In the genomic region with DNA sequence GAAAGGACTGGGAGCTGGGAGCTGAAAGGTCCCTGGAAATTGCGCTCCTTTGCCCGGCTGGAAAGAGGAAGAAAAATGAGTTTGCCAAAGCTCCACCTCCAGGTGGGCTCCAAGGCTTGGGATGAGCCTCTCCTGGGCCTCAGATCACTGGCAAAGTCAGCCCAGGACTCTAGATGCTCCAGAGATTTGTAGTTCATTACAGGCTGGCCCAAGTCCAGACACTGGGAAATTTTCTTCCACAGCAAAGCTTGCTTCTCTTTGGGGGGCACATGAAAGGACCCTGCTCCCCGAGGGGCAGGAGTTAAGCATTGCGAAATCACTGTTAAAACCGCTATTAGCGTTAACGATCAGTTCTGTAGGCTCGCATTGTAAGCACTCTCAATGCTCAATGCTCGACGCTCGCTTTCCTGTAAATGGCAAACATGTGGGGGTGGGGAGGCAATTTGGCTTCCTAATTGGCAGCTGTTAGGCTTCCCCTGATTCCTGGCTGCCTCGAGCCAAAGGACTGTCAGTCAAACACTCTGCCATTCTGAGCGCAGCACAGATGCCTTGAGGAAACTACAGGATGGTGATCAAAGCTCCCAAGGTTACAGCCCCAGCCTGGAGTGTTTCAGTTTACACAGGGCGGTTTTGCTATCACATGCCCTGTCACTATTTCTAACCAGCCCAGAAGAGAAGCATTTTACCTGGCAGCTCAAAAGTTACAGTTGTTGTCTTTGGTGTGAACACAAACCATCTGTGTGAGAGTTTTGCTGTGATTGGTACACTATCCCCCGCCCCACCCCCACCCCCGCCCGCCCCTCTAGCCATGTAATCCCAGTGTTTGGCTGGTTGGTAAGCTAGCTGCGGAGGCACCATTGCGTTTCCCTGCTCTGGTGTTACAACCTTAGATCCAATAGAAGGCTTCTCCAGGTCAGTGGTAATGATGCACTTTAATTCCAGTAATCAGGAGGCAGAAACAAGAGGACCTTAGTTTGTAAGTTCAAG, we compare ENCODE assay signal across 8 mouse cellular contexts. TPM values are rescaled to one million over a fixed set of nuclear protein-coding genes. Genes with fewer than 3 reads are reported as not detected.
DNase-seq lines count a peak whose midpoint lies in the region; ATAC-seq lines count a peak whose summit lies in the region.

No protein-coding gene starts in this region.

- peaks cover 7% of the 10 kb centered on the region for H3K4me1 ChIP-seq in embryonic facial prominence, embryonic 14.5 days (ENCODE audit: control insufficient read depth, insufficient read depth, low read length)
- peaks cover 22% of the 10 kb centered on the region for H3K4me1 ChIP-seq in hindbrain, embryonic 12.5 days
- peaks cover 10% of the 10 kb centered on the region for H3K4me1 ChIP-seq in limb, embryonic 11.5 days (ENCODE audit: control insufficient read depth, insufficient read depth, low read length)
- 0 out of 2 replicates have a peak, but pooled peaks cover 2% of the 10 kb centered on the region for H3K4me1 ChIP-seq in midbrain, embryonic 11.5 days (ENCODE audit: control insufficient read depth, insufficient read depth, low read length)

- 9% methylated on average over 19 of the region's 19 CpGs for WGBS in embryonic facial prominence, embryonic 14.5 days
- 16% methylated on average over 19 of the region's 19 CpGs for WGBS in hindbrain, embryonic 12.5 days
- WGBS in limb, embryonic 11.5 days = 6% methylated on average over 19 of the region's 19 CpGs
- 25% methylated on average over 19 of the region's 19 CpGs for WGBS in midbrain, embryonic 11.5 days

- H3K4me3 ChIP-seq in embryonic facial prominence, embryonic 14.5 days (ENCODE audit: low read depth, low read length) = peak overlapping the region; percentile 63
- H3K4me3 ChIP-seq in hindbrain, embryonic 12.5 days = peak overlapping the region; percentile 59
- peak overlapping the region; percentile 65 for H3K4me3 ChIP-seq in limb, embryonic 11.5 days (ENCODE audit: low read depth, low read length)
- peak overlapping the region; percentile 63 for H3K4me3 ChIP-seq in midbrain, embryonic 11.5 days (ENCODE audit: low read depth, low read length)

- H3K9ac ChIP-seq in embryonic facial prominence, embryonic 14.5 days (ENCODE audit: low read depth, low read length) = peak overlapping the region; percentile 59
- H3K9ac ChIP-seq in hindbrain, embryonic 12.5 days = no peak overlapping the region
- peak overlapping the region; percentile 17; the same call in 1 of the 2 replicates for H3K9ac ChIP-seq in limb, embryonic 11.5 days (ENCODE audit: low read length)
- peak overlapping the region; percentile 59; the same call in 1 of the 2 replicates for H3K9ac ChIP-seq in midbrain, embryonic 11.5 days (ENCODE audit: low read length)

- H3K27me3 ChIP-seq in embryonic facial prominence, embryonic 14.5 days (replicated peaks; ENCODE audit: control insufficient read depth, insufficient read depth, low read length) = peaks cover 25% of the 10 kb centered on the region
- H3K27me3 ChIP-seq in hindbrain, embryonic 12.5 days = peaks cover 26% of the 10 kb centered on the region
- H3K27me3 ChIP-seq in limb, embryonic 11.5 days (ENCODE audit: control insufficient read depth, insufficient read depth, low read length) = peaks cover 8% of the 10 kb centered on the region
- peaks cover 14% of the 10 kb centered on the region for H3K27me3 ChIP-seq in midbrain, embryonic 11.5 days (ENCODE audit: control insufficient read depth, insufficient read depth, low read length)

- H3K27ac ChIP-seq in embryonic facial prominence, embryonic 14.5 days (replicated peaks; ENCODE audit: low read depth, low read length) = no peak overlapping the region
- H3K27ac ChIP-seq in hindbrain, embryonic 12.5 days = no peak overlapping the region
- peak overlapping the region; percentile 47; the same call in 1 of the 2 replicates for H3K27ac ChIP-seq in limb, embryonic 11.5 days (replicated peaks; ENCODE audit: low read depth, low read length)
- no peak overlapping the region for H3K27ac ChIP-seq in midbrain, embryonic 11.5 days (ENCODE audit: low read depth, low read length)

- DNase-seq in right cerebral cortex, postnatal 10 days (ENCODE audit: low spot score in 2 of 2) = peak; percentile 49 to 51
- DNase-seq in right cerebral cortex, postnatal 14 days = no peak
- DNase-seq in embryonic facial prominence, embryonic 14.5 days (ENCODE audit: low spot score) = peak; percentile 88
- peak; percentile 83 for DNase-seq in limb, embryonic 11.5 days (ENCODE audit: low spot score)
- peak; percentile 88 for DNase-seq in midbrain, embryonic 11.5 days (ENCODE audit: low spot score, missing footprints)
- no peak for DNase-seq in spleen, adult 12 weeks (ENCODE audit: low spot score)
- no peak for DNase-seq in cerebellum, adult 9-11 months

- no peaks in the 10 kb centered on the region for H3K36me3 ChIP-seq in embryonic facial prominence, embryonic 14.5 days (ENCODE audit: control insufficient read depth, insufficient read depth, low read length)
- no peaks in the 10 kb centered on the region for H3K36me3 ChIP-seq in hindbrain, embryonic 12.5 days
- no peaks in the 10 kb centered on the region for H3K36me3 ChIP-seq in limb, embryonic 11.5 days (ENCODE audit: control insufficient read depth, insufficient read depth, low read length)
- H3K36me3 ChIP-seq in midbrain, embryonic 11.5 days (ENCODE audit: control insufficient read depth, insufficient read depth, low read length) = no peaks in the 10 kb centered on the region

- H3K9me3 ChIP-seq in embryonic facial prominence, embryonic 14.5 days (ENCODE audit: control insufficient read depth, low read length) = no peaks in the 10 kb centered on the region
- H3K9me3 ChIP-seq in hindbrain, embryonic 12.5 days (replicated peaks) = no peaks in the 10 kb centered on the region
- no peaks in the 10 kb centered on the region for H3K9me3 ChIP-seq in limb, embryonic 11.5 days (ENCODE audit: control insufficient read depth, low read length)
- H3K9me3 ChIP-seq in midbrain, embryonic 11.5 days (ENCODE audit: control insufficient read depth, low read length) = no peaks in the 10 kb centered on the region

- peak; percentile 73 for ATAC-seq in embryonic facial prominence, embryonic 14.5 days (ENCODE audit: low read depth)
- ATAC-seq in hindbrain, embryonic 12.5 days (ENCODE audit: low FRiP score) = peak; percentile 78
- ATAC-seq in limb, embryonic 11.5 days (ENCODE audit: insufficient number of reproducible peaks, low FRiP score, low TSS enrichment, low read depth) = peak; percentile 78
- peak; percentile 67 for ATAC-seq in midbrain, embryonic 11.5 days (ENCODE audit: low FRiP score)

- H3K4me2 ChIP-seq in embryonic facial prominence, embryonic 14.5 days (ENCODE audit: low read depth, low read length) = peak overlapping the region; percentile 99
- peak overlapping the region; percentile 100 for H3K4me2 ChIP-seq in hindbrain, embryonic 12.5 days (replicated peaks)
- peak overlapping the region; percentile 99 for H3K4me2 ChIP-seq in limb, embryonic 11.5 days (ENCODE audit: low read depth, severe bottlenecking)
- peak overlapping the region; percentile 99 for H3K4me2 ChIP-seq in midbrain, embryonic 11.5 days

RNA-seq across cellular contexts. Expression of gene Mcub, which starts 0.8 kb away (rescaled TPM):
- 5.9 and 8.9 TPM in 2 replicates for polyA plus RNA-seq in embryonic facial prominence, embryonic 14.5 days (2014; fragmentation: Nextera tagmentation; extraction: Ambion mirVana)
- polyA plus RNA-seq in hindbrain, embryonic 12.5 days (2016; fragmentation: Nextera tagmentation; extraction: Ambion mirVana) = 2.4 and 3.3 TPM in 2 replicates
- 12.5 and 14.1 TPM in 2 replicates for polyA plus RNA-seq in limb, embryonic 11.5 days (2014; fragmentation: Nextera tagmentation; extraction: Ambion mirVana)
- 2.5 and 2.8 TPM in 2 replicates for polyA plus RNA-seq in midbrain, embryonic 11.5 days (2014; fragmentation: Nextera tagmentation; extraction: Ambion mirVana)

Comparison
In these comparisons a context has a peak if more than half of its experiments do, and no peak if none do; other contexts are left out.
1. DNase-seq: peak in right cerebral cortex, postnatal 10 days (2 of 2), embryonic facial prominence, embryonic 14.5 days (single experiment), limb, embryonic 11.5 days (single experiment) and midbrain, embryonic 11.5 days (single experiment); none in right cerebral cortex, postnatal 14 days (single experiment), spleen, adult 12 weeks (single experiment) and cerebellum, adult 9-11 months (single experiment).
2. Peak in every context shown above with its lines, with median percentiles within 50 percentile points of each other: ATAC-seq, H3K4me2 ChIP-seq and H3K4me3 ChIP-seq.